ENCODE assay signal across 7 mouse cellular contexts in the genomic region with DNA sequence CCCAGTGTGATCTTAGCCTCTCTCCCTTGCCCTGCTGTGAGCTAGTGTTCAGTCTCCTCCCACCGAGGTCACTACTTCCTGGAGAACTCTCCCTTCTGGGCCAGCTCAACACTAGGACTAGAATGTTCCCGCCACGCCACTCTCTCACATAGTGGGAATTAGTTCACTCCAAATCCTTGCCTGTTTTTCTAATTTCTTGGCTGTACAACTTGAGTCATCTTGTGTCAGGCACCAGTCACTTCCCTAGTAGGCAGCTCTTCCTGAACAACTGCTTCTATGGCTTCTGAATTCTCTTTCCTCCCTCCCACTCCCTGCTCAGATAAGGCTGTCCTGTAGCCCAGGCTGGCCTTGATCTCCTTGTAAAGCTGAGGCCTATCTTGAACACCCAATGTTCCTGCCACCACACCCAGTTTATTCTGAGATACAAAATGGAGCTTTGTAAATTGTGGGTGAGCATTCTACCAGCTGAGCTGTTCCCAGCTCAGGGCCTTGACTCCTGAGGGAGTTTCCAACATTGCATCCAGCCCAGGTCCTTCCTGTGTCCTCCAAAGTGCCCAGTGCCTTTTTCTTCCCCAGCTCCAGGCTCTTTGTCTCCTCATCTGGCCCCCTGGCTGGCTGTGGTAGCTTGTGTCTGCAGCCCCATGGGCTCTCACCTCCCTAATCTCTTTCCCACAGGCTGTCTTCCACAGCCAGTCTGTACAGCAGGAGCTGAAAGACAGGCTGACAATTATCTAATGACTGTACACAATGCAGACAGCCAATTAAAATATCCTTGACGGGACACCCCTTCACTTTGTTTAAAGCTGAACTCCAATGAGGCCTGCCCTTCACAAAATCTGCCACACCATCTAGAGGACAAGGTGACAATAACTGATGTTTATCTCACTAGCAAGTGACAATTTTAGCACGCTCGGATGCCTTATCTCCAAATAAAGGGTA.
DNase-seq lines count a peak whose midpoint lies in the region; ATAC-seq and TF ChIP-seq lines count a peak whose summit lies in the region.

No protein-coding gene starts in this region.

- no peaks in the 10 kb centered on the region for H3K9me3 ChIP-seq in lung, embryonic 14.5 days (ENCODE audit: low read depth, low read length)

- 27% methylated on average over 6 of the region's 6 CpGs for WGBS in lung, embryonic 14.5 days

- no peak overlapping the region for H3K4me2 ChIP-seq in lung, embryonic 14.5 days

- H3K4me1 ChIP-seq in lung, embryonic 14.5 days (ENCODE audit: insufficient read depth): 0 out of 2 replicates have a peak, but pooled peaks cover under 1% of the 10 kb centered on the region

- peak overlapping the region; percentile 8; the same call in 1 of the 2 replicates for H3K27ac ChIP-seq in lung, embryonic 14.5 days (ENCODE audit: low read depth)

- H3K9ac ChIP-seq in lung, embryonic 14.5 days: no peak overlapping the region

- TF ChIP-seq CTCF in lung, embryonic 14.5 days (IDR thresholded peaks at IDR 0.05; ENCODE audit: low read depth): no peak

- no peak for DNase-seq in lung, embryonic 14.5 days
- DNase-seq in lung, postnatal 14 days: no peak
- peak; percentile 59 to 74 for DNase-seq in spleen, postnatal 10 days (ENCODE audit: low spot score in 2 of 2)
- DNase-seq in MN1 (ENCODE audit: low spot score): no peak
- DNase-seq in ovary, postnatal 14 days (ENCODE audit: low spot score): no peak

- H3K27me3 ChIP-seq in lung, embryonic 14.5 days (ENCODE audit: insufficient read depth, low read length): no peaks in the 10 kb centered on the region

- ATAC-seq in lung, embryonic 14.5 days (ENCODE audit: insufficient read depth): peak; percentile 62
- peak; percentile 74 for ATAC-seq in common myeloid progenitor, adult 5-6 weeks (replicated peaks; ENCODE audit: low read depth, poor library complexity, severe bottlenecking)
- ATAC-seq in hematopoietic stem cell, adult 5-6 weeks (replicated peaks in 1 of 2; ENCODE audit: insufficient read depth in 1 of 2, low FRiP score in 2 of 2, low TSS enrichment in 1 of 2, low read depth in 1 of 2, poor library complexity in 2 of 2, severe bottlenecking in 2 of 2): peak; percentile 53 to 58; a peak in 2 of 4 replicates

- no peaks in the 10 kb centered on the region for H3K36me3 ChIP-seq in lung, embryonic 14.5 days (ENCODE audit: insufficient read depth)

- H3K4me3 ChIP-seq in lung, embryonic 14.5 days (ENCODE audit: low read depth, low read length): no peak overlapping the region

Comparison
In these comparisons a context has a peak if more than half of its experiments do, and no peak if none do; other contexts are left out.
1. DNase-seq: peak in spleen, postnatal 10 days (2 of 2); none in lung, embryonic 14.5 days (single experiment), lung, postnatal 14 days (single experiment), MN1 (single experiment) and ovary, postnatal 14 days (single experiment).
2. Peak in every context shown above with its lines, with median percentiles within 50 percentile points of each other: ATAC-seq.